9 mouse cellular contexts compared by ENCODE assay signal in genomic region chr11:3930931-3931330, GRCm38 (mm10). TPM values are rescaled to one million over a fixed set of nuclear protein-coding genes. Genes with fewer than 3 reads are reported as not detected.
DNase-seq lines count a peak whose midpoint lies in the region; ATAC-seq lines count a peak whose summit lies in the region.
"Had no signal": no experiment of that assay in that cellular context is flagged by ENCODE, and none has a peak within 500 bp of the region (broad histone marks: within the 10 kb centered on the region; RNA-seq: fewer than 3 reads in every experiment).

No protein-coding gene starts in this region.

- intact Hi-C loops in gastrocnemius, postnatal 14 days (cut with DNase I; ENCODE audit: low total_unique reads): no loop called here

- H3K4me1 ChIP-seq in forebrain, embryonic 15.5 days: peaks cover 21% of the 10 kb centered on the region
- peaks cover 18% of the 10 kb centered on the region for H3K4me1 ChIP-seq in neural tube, embryonic 13.5 days (replicated peaks)

- no peak overlapping the region for H3K27ac ChIP-seq in forebrain, embryonic 15.5 days (replicated peaks)
- H3K27ac ChIP-seq in neural tube, embryonic 13.5 days (replicated peaks): no peak overlapping the region

- 19% methylated on average over 6 of the region's 6 CpGs for WGBS in forebrain, embryonic 15.5 days
- WGBS in neural tube, embryonic 13.5 days: 22% methylated on average over 6 of the region's 6 CpGs

- peak overlapping the region; percentile 42 for H3K4me3 ChIP-seq in forebrain, embryonic 15.5 days
- peak overlapping the region; percentile 44 for H3K4me3 ChIP-seq in neural tube, embryonic 13.5 days

- H3K4me2 ChIP-seq in forebrain, embryonic 15.5 days (replicated peaks): peak overlapping the region; percentile 68
- H3K4me2 ChIP-seq in neural tube, embryonic 13.5 days: peak overlapping the region; percentile 68

- no peaks in the 10 kb centered on the region for H3K9me3 ChIP-seq in forebrain, embryonic 15.5 days
- no peaks in the 10 kb centered on the region for H3K9me3 ChIP-seq in neural tube, embryonic 13.5 days
- H3K9me3 ChIP-seq: G1E had no signal

- no peak overlapping the region; the same call in 1 of the 2 replicates for H3K9ac ChIP-seq in forebrain, embryonic 15.5 days (replicated peaks)
- H3K9ac ChIP-seq in neural tube, embryonic 13.5 days: peak overlapping the region; percentile 66

- peak; percentile 24 for DNase-seq in kidney, adult 18-20 months
- no peak for DNase-seq in kidney, postnatal 4 days
- peak; percentile 44 to 57 for DNase-seq in kidney, postnatal 36 days
- DNase-seq in gastrocnemius, postnatal 14 days: no peak
- no peak for DNase-seq in thymus, postnatal 4 days

- no peaks in the 10 kb centered on the region for H3K36me3 ChIP-seq in forebrain, embryonic 15.5 days
- peaks cover 10% of the 10 kb centered on the region; the same call in 1 of the 2 replicates for H3K36me3 ChIP-seq in neural tube, embryonic 13.5 days
- H3K36me3 ChIP-seq: G1E had no signal

- no peak for ATAC-seq in forebrain, embryonic 15.5 days (replicated peaks)
- ATAC-seq in neural tube, embryonic 13.5 days (ENCODE audit: low read depth): peak; percentile 15; the same call in 1 of the 2 replicates
- no peak for ATAC-seq in activated CD4-positive, CD25-positive, alpha-beta regulatory T cell, adult 4 months

- H3K27me3 ChIP-seq in forebrain, embryonic 15.5 days: no peaks in the 10 kb centered on the region; the same call in 1 of the 2 replicates
- no peaks in the 10 kb centered on the region for H3K27me3 ChIP-seq in neural tube, embryonic 13.5 days

RNA-seq across cellular contexts. Expression of gene Tcn2, which starts 1.0 kb away (rescaled TPM):
- 14.1 and 15.3 TPM in 2 replicates for polyA plus RNA-seq in forebrain, embryonic 15.5 days (2015; fragmentation: Nextera tagmentation; extraction: Ambion mirVana)
- polyA plus RNA-seq in neural tube, embryonic 13.5 days (2015; fragmentation: Nextera tagmentation; extraction: Ambion mirVana): 31.1 and 31.9 TPM in 2 replicates
- polyA plus RNA-seq in activated CD4-positive, CD25-positive, alpha-beta regulatory T cell, adult 4 months (2017; shearing (Covaris generic)): 10 to 100 TPM; 20.4 to 23.1 TPM
- total RNA-seq in gastrocnemius, postnatal 14 days (2021): 10 to 100 TPM; 18.8 to 22.8 TPM

RNA-seq across cellular contexts. Expression of gene Slc35e4, which starts 16.5 kb away (rescaled TPM):
- 13.2 and 13.7 TPM in 2 replicates for polyA plus RNA-seq in forebrain, embryonic 15.5 days (2015; fragmentation: Nextera tagmentation; extraction: Ambion mirVana)
- polyA plus RNA-seq in neural tube, embryonic 13.5 days (2015; fragmentation: Nextera tagmentation; extraction: Ambion mirVana): 11.9 and 13.3 TPM in 2 replicates
- 1 to 10 TPM; 1.1 to 1.2 TPM for polyA plus RNA-seq in activated CD4-positive, CD25-positive, alpha-beta regulatory T cell, adult 4 months (2017; shearing (Covaris generic))
- total RNA-seq in gastrocnemius, postnatal 14 days (2021): 10 to 100 TPM; 17.4 to 20.3 TPM
- polyA plus RNA-seq: G1E had no signal

RNA-seq across cellular contexts. Expression of gene Pes1, which starts 32.8 kb away (rescaled TPM):
- polyA plus RNA-seq in forebrain, embryonic 15.5 days (2015; fragmentation: Nextera tagmentation; extraction: Ambion mirVana): 70.5 and 71.6 TPM in 2 replicates
- 56.5 and 59.4 TPM in 2 replicates for polyA plus RNA-seq in neural tube, embryonic 13.5 days (2015; fragmentation: Nextera tagmentation; extraction: Ambion mirVana)
- polyA plus RNA-seq in activated CD4-positive, CD25-positive, alpha-beta regulatory T cell, adult 4 months (2017; shearing (Covaris generic)): 10 to 100 TPM; 45.6 to 74.8 TPM
- 10 to 100 TPM; 32.2 to 37.1 TPM for total RNA-seq in gastrocnemius, postnatal 14 days (2021)

RNA-seq across cellular contexts. Expression of gene Dusp18, which starts 35.9 kb away (rescaled TPM):
- polyA plus RNA-seq in forebrain, embryonic 15.5 days (2015; fragmentation: Nextera tagmentation; extraction: Ambion mirVana): 35.4 and 38.3 TPM in 2 replicates
- polyA plus RNA-seq in neural tube, embryonic 13.5 days (2015; fragmentation: Nextera tagmentation; extraction: Ambion mirVana): 23.0 and 24.7 TPM in 2 replicates
- under 1 TPM; 0.10 to 0.20 TPM for polyA plus RNA-seq in activated CD4-positive, CD25-positive, alpha-beta regulatory T cell, adult 4 months (2017; shearing (Covaris generic))
- 1 to 10 TPM; 2.7 to 4.0 TPM for total RNA-seq in gastrocnemius, postnatal 14 days (2021)
- polyA plus RNA-seq: G1E had no signal

RNA-seq across cellular contexts. Expression of gene 4921536K21Rik, which starts 36.0 kb away (rescaled TPM):
- 0.57 and 0.61 TPM in 2 replicates for polyA plus RNA-seq in forebrain, embryonic 15.5 days (2015; fragmentation: Nextera tagmentation; extraction: Ambion mirVana)
- 0.33 and 0.77 TPM in 2 replicates for polyA plus RNA-seq in neural tube, embryonic 13.5 days (2015; fragmentation: Nextera tagmentation; extraction: Ambion mirVana)
- polyA plus RNA-seq in activated CD4-positive, CD25-positive, alpha-beta regulatory T cell, adult 4 months (2017; shearing (Covaris generic)): not detected
- total RNA-seq in gastrocnemius, postnatal 14 days (2021): under 1 TPM; 0.10 to 0.11 TPM
- polyA plus RNA-seq: G1E had no signal

Comparison
In these comparisons a context has a peak if more than half of its experiments do, and no peak if none do; other contexts are left out.
1. DNase-seq: peak in kidney, adult 18-20 months (single experiment) and kidney, postnatal 36 days (2 of 2); none in kidney, postnatal 4 days (0 of 2), gastrocnemius, postnatal 14 days (single experiment) and thymus, postnatal 4 days (single experiment).